Mouse (Mus musculus): ENCODE measurements at regions not wholly inside any gene's neighbourhood (a gene's known extent, or its start where the extent isn't known, plus 50 kb on each side); places are given as distances from the start of the nearest gene placed in this dataset.

GRCm38 (mm10) chr6:51094304-51094703 is 338.2 kb upstream of the Nfe2l3 start:
- no peak for DNase-seq (ENCODE audit: low read depth, low spot score)

- DNase-seq (ENCODE audit: low read depth, low spot score) = no peak
These were observed 335.0 kb upstream of the Nfe2l3 start for GRCm38 (mm10) chr6:51097488-51097887.

- DNase-seq (ENCODE audit: low read depth, low spot score) = no peak
These were observed 332.1 kb upstream of the Nfe2l3 start for GRCm38 (mm10) chr6:51100341-51100740.

GRCm38 (mm10) chr6:51103236-51103635 is 329.2 kb upstream of the Nfe2l3 start:
- no peak for DNase-seq (ENCODE audit: low read depth, low spot score)

GRCm38 (mm10) chr6:51104336-51104735 is 328.1 kb upstream of the Nfe2l3 start:
- no peak for DNase-seq (ENCODE audit: low read depth, low spot score)

- no peak for DNase-seq (ENCODE audit: low read depth, low spot score)
These were observed 324.0 kb upstream of the Nfe2l3 start for GRCm38 (mm10) chr6:51108336-51108956.

GRCm38 (mm10) chr6:51110596-51110995 is 321.9 kb upstream of the Nfe2l3 start:
- no peak for DNase-seq (ENCODE audit: low read depth, low spot score)

GRCm38 (mm10) chr6:51114604-51115333 is 317.7 kb upstream of the Nfe2l3 start:
- no peak for DNase-seq (ENCODE audit: low read depth, low spot score)

GRCm38 (mm10) chr6:51118833-51119535 is 313.5 kb upstream of the Nfe2l3 start:
- DNase-seq (ENCODE audit: low read depth, low spot score) = no peak

GRCm38 (mm10) chr6:51119691-51120302 is 312.7 kb upstream of the Nfe2l3 start:
- DNase-seq (ENCODE audit: low read depth, low spot score) = no peak

GRCm38 (mm10) chr6:51122941-51123340 is 309.5 kb upstream of the Nfe2l3 start:
- no peak for DNase-seq (ENCODE audit: low read depth, low spot score)

- no peak for DNase-seq (ENCODE audit: low read depth, low spot score)
These were observed 304.6 kb upstream of the Nfe2l3 start for GRCm38 (mm10) chr6:51127851-51128250.

GRCm38 (mm10) chr6:51129096-51129495 is 303.4 kb upstream of the Nfe2l3 start:
- DNase-seq (ENCODE audit: low read depth, low spot score) = no peak

- DNase-seq (ENCODE audit: low read depth, low spot score) = peak; percentile 47
These were observed 302.9 kb upstream of the Nfe2l3 start for GRCm38 (mm10) chr6:51129591-51129990.

GRCm38 (mm10) chr6:51144762-51145161 is 287.7 kb upstream of the Nfe2l3 start:
- DNase-seq (ENCODE audit: low read depth, low spot score) = no peak

GRCm38 (mm10) chr6:51145863-51146262 is 286.6 kb upstream of the Nfe2l3 start:
- no peak for DNase-seq (ENCODE audit: low read depth, low spot score)

GRCm38 (mm10) chr6:51148821-51149220 is 283.6 kb upstream of the Nfe2l3 start:
- no peak for DNase-seq (ENCODE audit: low read depth, low spot score)

GRCm38 (mm10) chr6:51150066-51150465 is 282.4 kb upstream of the Nfe2l3 start:
- no peak for DNase-seq (ENCODE audit: low read depth, low spot score)

GRCm38 (mm10) chr6:51150486-51150885 is 282.0 kb upstream of the Nfe2l3 start:
- DNase-seq (ENCODE audit: low read depth, low spot score) = no peak

- DNase-seq (ENCODE audit: low read depth, low spot score) = no peak
These were observed 281.6 kb upstream of the Nfe2l3 start for GRCm38 (mm10) chr6:51150916-51151315.

- DNase-seq (ENCODE audit: low read depth, low spot score) = no peak
These were observed 275.6 kb upstream of the Nfe2l3 start for GRCm38 (mm10) chr6:51156836-51157370.

- DNase-seq (ENCODE audit: low read depth, low spot score) = no peak
These were observed 271.3 kb upstream of the Nfe2l3 start for GRCm38 (mm10) chr6:51161149-51161548.
